Mouse (Mus musculus) stomach, postnatal 0 days (tissue): Measurements from ENCODE around the gene Myo10.

Source experiments
- CTCF ChIP-seq: IDR thresholded peaks from 2 replicates; pipeline ENCODE4 v1.5.1; 2016; ENCODE audit warnings: antibody characterized with exemption, low read depth, mild to moderate bottlenecking, moderate library complexity
- EP300 ChIP-seq: optimal IDR thresholded peaks from 2 replicates; pipeline ENCODE3; 2016; ENCODE audit warnings: antibody characterized with exemption

DNA sequence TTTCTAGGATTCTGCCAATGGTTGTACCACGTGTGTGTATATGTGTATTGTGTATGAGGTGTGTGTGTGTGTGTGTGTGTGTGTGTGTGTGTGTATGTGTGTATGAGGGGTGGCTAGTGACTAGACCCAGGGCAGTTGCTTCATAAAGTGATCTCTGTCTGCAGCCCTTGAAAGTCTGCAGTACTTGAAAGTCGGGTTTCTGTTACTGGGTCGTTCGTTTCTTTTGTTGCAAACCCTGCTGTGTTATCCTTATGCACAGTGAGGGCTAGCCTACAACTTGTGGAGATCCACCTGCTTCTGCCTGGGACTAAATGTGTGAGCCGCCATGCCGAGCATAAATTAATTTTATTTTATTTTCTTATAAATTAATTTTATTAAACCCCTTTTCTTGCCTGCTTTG, 133.2 kb downstream of the Myo10 start:
- TF ChIP-seq CTCF (no peak), EP300 (no peak)
